Mouse (Mus musculus) kidney, postnatal 0 days (tissue): ENCODE data around the gene Brd3. TPM values are rescaled to one million over a fixed set of nuclear protein-coding genes. Genes with fewer than 3 reads are reported as not detected.
"Not testable (repeated sequence)": the region's sequence is repeated elsewhere in the genome, so short reads cannot be mapped to it uniquely, and the experiment has no call there.

Experiments used
- ATAC-seq: fragments of 200-750 bp; cut with Nextera tagmentation; replicated peaks from 2 replicates; pipeline ENCODE4 v1.8.0; 2017; ENCODE audit warnings: low read depth, moderate number of reproducible peaks, moderate TSS enrichment, moderate library complexity; ENCODE audit not compliant: low FRiP score
- DNase-seq: peaks from one replicate; pipeline ENCODE4 v3.0.0-alpha.2; 2016; ENCODE audit warnings: low spot score
- H3K27ac ChIP-seq: fragments of 300-500 bp; sonication (generic); 2 replicates; pipeline ENCODE4 v1.5.1; 2014; ENCODE audit warnings: mild to moderate bottlenecking
- H3K27me3 ChIP-seq: fragments of 300-500 bp; sonication (generic); 2 replicates; pipeline ENCODE4 v1.6.1; 2014; ENCODE audit warnings: low read length, mixed read lengths; ENCODE audit not compliant: insufficient read depth
- H3K36me3 ChIP-seq: fragments of 300-500 bp; sonication (generic); 2 replicates; pipeline ENCODE4 v1.6.1; 2014; ENCODE audit warnings: low read length, mixed read lengths; ENCODE audit not compliant: insufficient read depth
- H3K4me1 ChIP-seq: fragments of 300-500 bp; sonication (generic); replicated peaks from 2 replicates; pipeline ENCODE4 v1.6.1; 2014; ENCODE audit warnings: antibody characterized with exemption, low read length, mixed read lengths; ENCODE audit not compliant: insufficient read depth
- H3K4me2 ChIP-seq: fragments of 300-500 bp; sonication (generic); 2 replicates; pipeline ENCODE4 v1.6.1; 2014; ENCODE audit warnings: mild to moderate bottlenecking, low read length, moderate library complexity, mixed read lengths
- H3K4me3 ChIP-seq: fragments of 300-500 bp; sonication (generic); replicated peaks from 2 replicates; pipeline ENCODE4 v1.5.1; 2014; ENCODE audit warnings: low read depth, low read length
- H3K9ac ChIP-seq: fragments of 300-500 bp; sonication (generic); 2 replicates; pipeline ENCODE4 v1.6.1; 2014; ENCODE audit warnings: low read depth, low read length
- H3K9me3 ChIP-seq: fragments of 300-500 bp; sonication (generic); replicated peaks from 2 replicates; pipeline ENCODE4 v1.6.1; 2016; ENCODE audit warnings: low read length, inconsistent platforms, mixed read lengths
- CTCF ChIP-seq: IDR thresholded peaks from 2 replicates; pipeline ENCODE4 v1.5.1; 2016; ENCODE audit warnings: antibody characterized with exemption, low read depth, mild to moderate bottlenecking, moderate library complexity
- WGBS: fragments of 180-500 bp; shearing (Covaris S2); extraction: QIAGEN DNeasy Blood & Tissue Kit; methylation state at CpG from one replicate; pipeline ENCODE4 v1.1.7; 2014; 5-methylcytosine and 5-hydroxymethylcytosine counted together
- polyA plus RNA-seq: library from polyadenylated mRNA; unstranded; fragments of >200 nt; fragmentation: Nextera tagmentation; extraction: Ambion mirVana; gene quantifications from 2 replicates; pipeline ENCODE4 v1.2.1, GENCODE M21; 2015

Brd3 gene
- polyA plus RNA-seq, 1 experiment from 2014 or later: 91.4 TPM

DNA sequence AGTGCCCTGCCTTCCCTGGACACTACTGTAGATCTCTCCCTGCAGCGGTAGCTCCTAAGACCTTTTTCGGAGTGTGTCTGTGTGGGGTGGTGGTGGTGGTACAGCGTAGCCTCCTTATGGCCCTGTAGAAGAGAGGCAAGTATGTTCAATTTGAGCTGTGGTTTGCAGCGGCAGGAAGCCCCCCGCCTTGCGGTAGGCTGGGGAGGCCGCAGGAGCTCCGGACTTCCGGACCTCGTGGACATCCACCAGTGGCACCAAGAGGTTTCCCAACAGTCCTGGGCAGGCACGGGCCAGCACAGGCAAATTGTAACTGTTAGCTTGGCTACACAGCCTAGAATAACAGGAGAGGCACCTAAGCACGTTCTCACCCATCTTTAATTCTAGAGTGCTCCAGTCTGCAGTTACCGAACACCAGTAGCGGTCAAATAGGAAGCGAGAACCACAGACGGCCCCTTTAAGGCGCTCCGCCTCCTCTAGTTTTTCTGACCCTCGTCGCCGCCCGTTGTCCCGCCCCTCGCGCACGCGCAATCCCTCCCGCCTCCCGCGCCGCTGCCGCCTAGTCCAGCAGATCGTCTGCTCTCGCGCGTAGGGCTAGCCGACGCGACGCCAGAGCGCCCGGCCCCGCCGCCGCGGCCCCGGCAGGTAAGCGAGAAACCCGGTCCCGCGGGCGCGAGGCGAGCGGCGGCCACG is 7.3 kb upstream of the Brd3 start, which contains the start of gene Wdr5:
Gene Wdr5 (plus strand): TSS at position 519 of the 690 bp plus-strand sequence.
- Histone ChIP-seq H3K27ac (peak within 1 kb of the TSS; percentile 92), H3K9me3 (no peaks in the 10 kb centered on the region), H3K4me2 (peak within 1 kb of the TSS; percentile 88), H3K9ac (peak within 1 kb of the TSS; percentile 85), H3K4me3 (peak within 1 kb of the TSS; percentile 58), H3K4me1 (peaks cover 19% of the 10 kb centered on the region; the same call in 1 of the 2 replicates), H3K36me3 (peaks cover 12% of the 10 kb centered on the region; the same call in 1 of the 2 replicates), H3K27me3 (no peaks in the 10 kb centered on the region)
- DNase-seq (peak; percentile 97), ATAC-seq (peak; percentile 87)
- WGBS: under 1% methylated on average over 56 of the region's 57 CpGs
- TF ChIP-seq CTCF: peak; percentile 77

- H3K9me3 ChIP-seq: no peaks in the 10 kb centered on the region
- H3K36me3 ChIP-seq: 0 out of 2 replicates have a peak, but pooled peaks cover 2% of the 10 kb centered on the region
- 0 out of 2 replicates have a peak overlapping the region, but pooled peaks have one; percentile 58 for H3K4me3 ChIP-seq
- peak overlapping the region; percentile 92 for H3K27ac ChIP-seq
- ATAC-seq: no peak
- TF ChIP-seq CTCF: no peak
- H3K27me3 ChIP-seq: no peaks in the 10 kb centered on the region
- H3K4me2 ChIP-seq: peak overlapping the region; percentile 88
- WGBS: 55% methylated on average over 5 of the region's 5 CpGs
- H3K4me1 ChIP-seq: peaks cover 19% of the 10 kb centered on the region; the same call in 1 of the 2 replicates
- H3K9ac ChIP-seq: peak overlapping the region; percentile 85
- no peak for DNase-seq
These were observed 6.4 kb upstream of the Brd3 start for GRCm38 (mm10) chr2:27513861-27514260.

DNA sequence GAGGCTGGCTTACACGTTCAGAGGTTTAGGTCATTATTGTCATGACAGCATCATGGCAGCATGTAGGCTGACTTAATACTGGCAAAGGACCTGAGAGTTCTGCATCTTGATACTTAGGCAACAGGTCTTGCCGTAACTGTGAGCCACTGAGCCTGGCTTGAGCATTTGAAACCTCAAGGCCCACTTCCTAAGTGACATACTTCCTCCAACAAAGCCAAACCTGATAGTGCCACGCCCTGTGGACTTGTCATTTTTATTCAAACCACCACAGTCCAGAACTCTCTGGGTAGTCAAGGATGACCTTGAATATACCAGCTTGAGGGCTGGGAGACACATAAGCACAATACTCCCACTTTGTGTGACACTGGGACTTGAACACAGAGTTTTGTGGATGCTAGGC is 5.4 kb upstream of the Brd3 start:
- H3K27ac ChIP-seq: no peak overlapping the region
- no peak overlapping the region for H3K4me3 ChIP-seq
- no peaks in the 10 kb centered on the region for H3K9me3 ChIP-seq
- no peak for ATAC-seq
- H3K36me3 ChIP-seq: no peaks in the 10 kb centered on the region
- DNase-seq: no peak
- no peak overlapping the region for H3K4me2 ChIP-seq
- H3K27me3 ChIP-seq: no peaks in the 10 kb centered on the region
- WGBS: 93% methylated on average over 3 of the region's 3 CpGs
- TF ChIP-seq CTCF: no peak
- peaks cover 19% of the 10 kb centered on the region; the same call in 1 of the 2 replicates for H3K4me1 ChIP-seq
- H3K9ac ChIP-seq: no peak overlapping the region

DNA sequence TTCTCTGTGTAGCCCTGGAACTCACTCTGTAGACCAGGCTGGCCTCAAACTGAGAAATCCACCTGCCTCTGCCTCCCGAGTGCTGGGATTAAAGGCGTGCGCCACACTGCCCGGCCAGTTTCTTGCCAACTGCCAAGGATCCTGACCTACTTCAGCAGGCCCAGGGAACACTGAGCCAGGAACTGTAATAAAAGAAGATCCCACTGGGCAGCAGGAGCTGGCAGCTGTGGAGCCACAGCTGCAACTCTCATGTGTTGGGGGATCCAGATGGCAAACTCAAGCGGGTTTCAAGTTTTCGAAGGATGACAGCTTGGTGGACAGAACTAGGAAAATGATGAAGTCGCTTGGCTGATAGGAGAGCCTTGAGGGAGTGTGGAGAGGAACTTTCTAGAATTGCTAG is 3.2 kb upstream of the Brd3 start:
- Histone ChIP-seq H3K27ac (no peak overlapping the region), H3K27me3 (no peaks in the 10 kb centered on the region), H3K4me3 (no peak overlapping the region), H3K36me3 (no peaks in the 10 kb centered on the region), H3K9ac (no peak overlapping the region), H3K4me1 (peaks cover 9% of the 10 kb centered on the region; the same call in 1 of the 2 replicates), H3K9me3 (no peaks in the 10 kb centered on the region), H3K4me2 (no peak overlapping the region)
- TF ChIP-seq CTCF: no peak
- no peak for ATAC-seq
- 89% methylated on average over 7 of the region's 7 CpGs for WGBS
- no peak for DNase-seq

- H3K27me3 ChIP-seq, ATAC-seq, H3K9me3 ChIP-seq, DNase-seq, H3K4me3 ChIP-seq, H3K4me2 ChIP-seq, H3K9ac ChIP-seq, H3K27ac ChIP-seq, H3K36me3 ChIP-seq: not testable (repeated sequence)
- 87% methylated on average over 4 of the region's 4 CpGs for WGBS
- peaks cover 13% of the 10 kb centered on the region for H3K4me1 ChIP-seq
These were observed 804 bp downstream of the Brd3 start for GRCm38 (mm10) chr2:27506658-27507057.

DNA sequence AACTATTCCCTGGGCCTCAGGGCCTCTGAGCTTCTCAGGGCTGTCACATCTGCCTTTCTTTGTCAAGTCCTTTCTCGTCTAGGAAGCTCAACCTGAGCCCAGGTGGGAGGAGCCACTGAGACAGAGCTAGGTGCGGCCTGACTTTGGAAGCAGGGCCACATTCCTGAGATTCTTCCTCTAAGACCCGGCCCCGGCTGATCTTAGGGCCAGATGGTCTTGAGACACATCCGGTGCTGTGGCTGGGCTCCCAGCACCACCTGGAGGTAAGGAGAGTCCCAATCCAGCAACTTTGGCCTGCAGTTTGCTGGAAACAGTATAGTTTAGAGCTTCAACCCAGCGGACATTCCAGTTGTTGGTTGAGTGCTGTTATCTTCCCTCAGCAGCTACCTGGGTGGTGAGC is 1.9 kb downstream of the Brd3 start:
- no peak overlapping the region for H3K4me2 ChIP-seq
- peak; percentile 75 for ATAC-seq
- WGBS: 8% methylated on average over 6 of the region's 6 CpGs
- no peak overlapping the region for H3K9ac ChIP-seq
- peak; percentile 74 for DNase-seq
- H3K36me3 ChIP-seq: no peaks in the 10 kb centered on the region
- H3K4me1 ChIP-seq: peaks cover 13% of the 10 kb centered on the region
- H3K27me3 ChIP-seq: no peaks in the 10 kb centered on the region
- no peaks in the 10 kb centered on the region for H3K9me3 ChIP-seq
- H3K27ac ChIP-seq: peak overlapping the region; percentile 70
- TF ChIP-seq CTCF: peak; percentile 58
- H3K4me3 ChIP-seq: no peak overlapping the region
